Mouse (Mus musculus) cerebellum, postnatal 10 days (tissue): ENCODE results near the gene Ttc7b.

ENCODE experiments used
- DNase-seq, 2 experiments: peaks; one replicate each; pipeline ENCODE4 v3.0.0; 2021; ENCODE audit warnings: mixed read lengths in 2 of 2

Ttc7b gene

GRCm38 (mm10) chr12:100520794-100521186, at the start of gene Ttc7b:
Gene Ttc7b, minus strand, starts transcription at chr12:100520826.
- peak; percentile 79 for DNase-seq

- no peak for DNase-seq
These were observed 48.2 kb upstream of the Ttc7b start for GRCm38 (mm10) chr12:100568831-100569230.

GRCm38 (mm10) chr12:100568105-100568504, 47.5 kb upstream of the Ttc7b start:
- DNase-seq: no peak

- DNase-seq: no peak
These were observed 47.0 kb upstream of the Ttc7b start for GRCm38 (mm10) chr12:100567627-100568026.

- DNase-seq: no peak
These were observed 33.0 kb upstream of the Ttc7b start for GRCm38 (mm10) chr12:100553675-100554074.

- DNase-seq: no peak
These were observed 31.3 kb upstream of the Ttc7b start for GRCm38 (mm10) chr12:100551972-100552371.

- no peak for DNase-seq
These were observed 23.6 kb upstream of the Ttc7b start for GRCm38 (mm10) chr12:100544194-100544567.

GRCm38 (mm10) chr12:100543437-100544193, 23.0 kb upstream of the Ttc7b start:
- no peak for DNase-seq

GRCm38 (mm10) chr12:100542494-100542893, 21.9 kb upstream of the Ttc7b start:
- DNase-seq: no peak

- DNase-seq: no peak
These were observed 21.4 kb upstream of the Ttc7b start for GRCm38 (mm10) chr12:100542076-100542475.

- DNase-seq: no peak
These were observed 18.6 kb upstream of the Ttc7b start for GRCm38 (mm10) chr12:100539158-100539714.

- DNase-seq: no peak
These were observed 18.0 kb upstream of the Ttc7b start for GRCm38 (mm10) chr12:100538445-100539157.

- DNase-seq: no peak
These were observed 16.5 kb upstream of the Ttc7b start for GRCm38 (mm10) chr12:100537091-100537490.

- DNase-seq: no peak
These were observed 14.4 kb upstream of the Ttc7b start for GRCm38 (mm10) chr12:100535028-100535427.

GRCm38 (mm10) chr12:100534028-100534427, 13.4 kb upstream of the Ttc7b start:
- peak in 1 of 2 experiments; percentile 1 for DNase-seq

- no peak for DNase-seq
These were observed 12.6 kb upstream of the Ttc7b start for GRCm38 (mm10) chr12:100533209-100533608.

- no peak for DNase-seq
These were observed 11.1 kb upstream of the Ttc7b start for GRCm38 (mm10) chr12:100531740-100532139.

- no peak for DNase-seq
These were observed 10.2 kb upstream of the Ttc7b start for GRCm38 (mm10) chr12:100530871-100531270.

- no peak for DNase-seq
These were observed 9.0 kb upstream of the Ttc7b start for GRCm38 (mm10) chr12:100529651-100530050.

- DNase-seq: peak; percentile 27 to 45
These were observed 8.5 kb upstream of the Ttc7b start for GRCm38 (mm10) chr12:100529172-100529571.

- no peak for DNase-seq
These were observed 7.6 kb upstream of the Ttc7b start for GRCm38 (mm10) chr12:100528246-100528645.

- peak; percentile 88 to 89 for DNase-seq
These were observed 7.1 kb upstream of the Ttc7b start for GRCm38 (mm10) chr12:100527753-100528152.

GRCm38 (mm10) chr12:100527241-100527640, 6.6 kb upstream of the Ttc7b start:
- DNase-seq: peak; percentile 82 to 83

GRCm38 (mm10) chr12:100525939-100526338, 5.3 kb upstream of the Ttc7b start:
- no peak for DNase-seq
